Mouse (Mus musculus): ENCODE measurements at regions not wholly inside any gene's neighbourhood (a gene's known extent, or its start where the extent isn't known, plus 50 kb on each side); places are given as distances from the start of the nearest gene placed in this dataset.

DNA sequence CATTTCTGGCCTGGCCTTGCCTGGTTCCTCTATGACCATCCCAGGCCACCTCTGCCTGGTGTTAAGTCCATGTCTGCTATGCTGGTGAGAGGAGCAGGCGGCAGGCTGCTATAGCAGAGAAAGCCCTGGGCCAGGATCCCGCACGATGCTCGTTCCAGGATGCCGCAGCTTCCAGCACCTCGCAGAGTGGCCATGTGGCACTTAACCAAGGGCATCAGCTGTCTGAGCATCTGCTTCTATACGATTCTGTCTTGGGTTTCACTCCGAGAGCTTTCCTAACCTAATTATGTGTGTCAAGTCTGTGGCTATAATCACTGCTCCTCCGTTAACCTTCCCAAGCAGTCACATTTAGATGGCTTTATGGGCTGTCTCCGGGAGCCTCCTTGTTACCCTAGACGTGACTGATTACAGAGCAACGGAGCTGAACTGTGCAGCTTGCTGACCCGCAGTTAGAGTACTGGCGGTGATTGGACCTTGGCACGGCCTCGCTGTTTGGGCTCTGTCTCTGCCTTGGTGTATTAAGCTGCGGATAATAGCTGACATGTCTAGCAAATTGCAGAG, 64.4 kb downstream of the Ackr3 start:
- H3K27ac ChIP-seq (ENCODE audit: low read depth, low read length): 0 out of 2 replicates have a peak overlapping the region, but pooled peaks have one; percentile 42
- ATAC-seq (ENCODE audit: low FRiP score) (peak; percentile 63), DNase-seq (ENCODE audit: low spot score) (no peak)
- H3K4me3 ChIP-seq (ENCODE audit: low read depth, low read length): no peak overlapping the region
- no peaks in the 10 kb centered on the region for H3K36me3 ChIP-seq (ENCODE audit: control insufficient read depth, insufficient read depth, low read length)
- H3K4me1 ChIP-seq (replicated peaks; ENCODE audit: control insufficient read depth, insufficient read depth, low read length): no peaks in the 10 kb centered on the region
- H3K27me3 ChIP-seq (ENCODE audit: control insufficient read depth, insufficient read depth, low read length): no peaks in the 10 kb centered on the region
- no peak overlapping the region for H3K9ac ChIP-seq (ENCODE audit: low read depth, low read length)
- no peak overlapping the region; the same call in 1 of the 2 replicates for H3K4me2 ChIP-seq (replicated peaks; ENCODE audit: low read depth, low read length)
- 56% methylated on average over 17 of the region's 17 CpGs for WGBS
- no peaks in the 10 kb centered on the region for H3K9me3 ChIP-seq (ENCODE audit: control insufficient read depth, low read length)

DNA sequence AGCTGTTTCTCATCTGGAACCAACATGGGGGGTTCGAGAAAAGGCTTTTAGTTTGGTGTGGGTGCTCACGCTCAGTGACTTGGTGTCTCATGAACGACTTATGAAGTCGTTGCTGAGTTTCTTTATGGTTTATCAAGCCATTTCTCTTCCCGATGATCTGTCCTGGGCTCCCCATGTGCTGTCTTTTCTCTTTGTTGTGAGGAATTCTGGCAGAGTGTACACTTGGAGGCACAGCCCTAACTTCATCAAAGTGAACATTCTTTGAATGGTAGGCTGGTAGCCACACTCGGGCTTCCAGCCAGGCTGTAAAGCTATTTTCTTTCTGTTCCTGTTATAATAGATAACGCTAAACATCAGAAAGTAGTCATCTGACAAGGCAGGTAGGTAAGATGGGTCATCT, 65.2 kb downstream of the Ackr3 start:
- Histone ChIP-seq H3K4me2 (replicated peaks; ENCODE audit: low read depth, low read length) (no peak overlapping the region), H3K9me3 (ENCODE audit: control insufficient read depth, low read length) (no peaks in the 10 kb centered on the region), H3K27ac (ENCODE audit: low read depth, low read length) (no peak overlapping the region), H3K36me3 (ENCODE audit: control insufficient read depth, insufficient read depth, low read length) (no peaks in the 10 kb centered on the region), H3K4me1 (replicated peaks; ENCODE audit: control insufficient read depth, insufficient read depth, low read length) (no peaks in the 10 kb centered on the region), H3K4me3 (ENCODE audit: low read depth, low read length) (no peak overlapping the region), H3K9ac (ENCODE audit: low read depth, low read length) (no peak overlapping the region), H3K27me3 (ENCODE audit: control insufficient read depth, insufficient read depth, low read length) (no peaks in the 10 kb centered on the region)
- DNase-seq (ENCODE audit: low spot score) (no peak), ATAC-seq (ENCODE audit: low FRiP score) (no peak)
- 89% methylated on average over 7 of the region's 7 CpGs for WGBS

DNA sequence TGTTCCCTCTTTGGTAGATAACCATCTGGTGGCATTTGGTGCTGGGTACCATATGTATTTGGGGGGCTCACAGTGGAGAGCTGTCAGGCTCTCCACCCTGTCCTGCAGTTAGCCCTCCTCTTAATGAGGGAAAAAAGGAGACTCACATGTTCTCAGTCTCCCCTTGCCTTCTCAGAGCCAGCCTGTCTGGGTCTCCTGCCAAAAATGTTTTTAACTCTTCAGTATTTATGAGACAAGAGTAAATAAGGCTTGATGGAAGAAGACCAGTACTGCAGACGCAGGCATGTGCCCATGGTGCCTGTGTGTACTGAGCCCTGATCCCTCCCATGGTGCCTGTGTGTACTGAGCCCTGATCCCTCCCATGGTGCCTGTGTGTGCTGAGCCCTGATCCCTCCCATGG, 66.1 kb downstream of the Ackr3 start:
- Histone ChIP-seq H3K36me3 (ENCODE audit: control insufficient read depth, insufficient read depth, low read length) (no peaks in the 10 kb centered on the region), H3K9ac (ENCODE audit: low read depth, low read length) (no peak overlapping the region), H3K4me1 (replicated peaks; ENCODE audit: control insufficient read depth, insufficient read depth, low read length) (no peaks in the 10 kb centered on the region), H3K4me3 (ENCODE audit: low read depth, low read length) (no peak overlapping the region), H3K4me2 (replicated peaks; ENCODE audit: low read depth, low read length) (no peak overlapping the region), H3K9me3 (ENCODE audit: control insufficient read depth, low read length) (no peaks in the 10 kb centered on the region), H3K27ac (ENCODE audit: low read depth, low read length) (no peak overlapping the region), H3K27me3 (ENCODE audit: control insufficient read depth, insufficient read depth, low read length) (no peaks in the 10 kb centered on the region)
- ATAC-seq (ENCODE audit: low FRiP score): no peak
- 84% methylated on average over 1 of the region's 1 CpGs for WGBS
- DNase-seq (ENCODE audit: low spot score): no peak

DNA sequence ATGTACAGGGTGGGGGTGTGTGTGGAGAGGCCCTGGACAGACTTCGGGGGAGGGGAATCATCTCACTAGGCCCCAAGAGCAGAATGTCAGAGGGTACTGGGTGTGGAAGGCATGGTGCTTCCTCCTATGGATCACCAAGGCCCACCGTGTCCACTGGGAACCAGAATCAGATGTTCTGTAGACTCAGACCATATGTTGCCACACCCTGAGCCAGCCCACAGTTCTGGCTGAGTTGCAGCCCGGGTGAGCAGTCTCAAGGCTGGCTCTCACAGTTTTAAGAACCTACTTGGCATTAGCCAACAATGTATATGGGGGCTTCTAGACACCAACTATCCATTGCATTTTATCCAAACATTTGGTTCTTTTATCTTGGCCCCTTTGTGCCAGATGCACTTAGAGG, 67.5 kb downstream of the Ackr3 start:
- no peaks in the 10 kb centered on the region for H3K36me3 ChIP-seq (ENCODE audit: control insufficient read depth, insufficient read depth, low read length)
- H3K4me2 ChIP-seq (replicated peaks; ENCODE audit: low read depth, low read length): no peak overlapping the region
- H3K9ac ChIP-seq (ENCODE audit: low read depth, low read length): no peak overlapping the region
- H3K4me1 ChIP-seq (replicated peaks; ENCODE audit: control insufficient read depth, insufficient read depth, low read length): no peaks in the 10 kb centered on the region
- ATAC-seq (ENCODE audit: low FRiP score) (no peak), DNase-seq (ENCODE audit: low spot score) (no peak)
- no peak overlapping the region for H3K4me3 ChIP-seq (ENCODE audit: low read depth, low read length)
- H3K9me3 ChIP-seq (ENCODE audit: control insufficient read depth, low read length): no peaks in the 10 kb centered on the region
- H3K27me3 ChIP-seq (ENCODE audit: control insufficient read depth, insufficient read depth, low read length): no peaks in the 10 kb centered on the region
- H3K27ac ChIP-seq (ENCODE audit: low read depth, low read length): no peak overlapping the region
- WGBS: 92% methylated on average over 3 of the region's 3 CpGs

DNA sequence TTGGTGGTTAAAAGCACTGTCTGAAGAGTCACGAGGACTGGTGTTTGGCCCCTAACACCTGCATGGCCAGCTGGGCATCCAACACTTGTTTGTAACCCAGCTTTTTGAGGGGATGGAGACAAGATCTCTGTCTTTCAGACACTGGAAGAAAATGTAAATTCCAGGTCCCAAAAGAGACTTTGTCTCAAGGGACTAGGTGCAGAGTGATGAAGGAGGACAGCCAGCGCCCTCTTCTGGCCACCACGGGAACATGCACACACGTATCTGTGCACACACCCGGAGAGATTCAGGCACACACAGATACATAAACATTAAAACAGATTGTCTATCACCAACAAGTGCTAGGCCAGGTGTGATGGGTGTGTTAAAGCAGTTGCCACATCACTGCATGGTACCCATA, 68.6 kb downstream of the Ackr3 start:
- Histone ChIP-seq H3K36me3 (ENCODE audit: control insufficient read depth, insufficient read depth, low read length) (no peaks in the 10 kb centered on the region), H3K27ac (ENCODE audit: low read depth, low read length) (no peak overlapping the region), H3K4me1 (replicated peaks; ENCODE audit: control insufficient read depth, insufficient read depth, low read length) (no peaks in the 10 kb centered on the region), H3K9ac (ENCODE audit: low read depth, low read length) (no peak overlapping the region), H3K4me3 (ENCODE audit: low read depth, low read length) (no peak overlapping the region), H3K27me3 (ENCODE audit: control insufficient read depth, insufficient read depth, low read length) (no peaks in the 10 kb centered on the region), H3K4me2 (replicated peaks; ENCODE audit: low read depth, low read length) (no peak overlapping the region), H3K9me3 (ENCODE audit: control insufficient read depth, low read length) (no peaks in the 10 kb centered on the region)
- WGBS: 96% methylated on average over 5 of the region's 5 CpGs
- DNase-seq (ENCODE audit: low spot score) (no peak), ATAC-seq (ENCODE audit: low FRiP score) (no peak)

DNA sequence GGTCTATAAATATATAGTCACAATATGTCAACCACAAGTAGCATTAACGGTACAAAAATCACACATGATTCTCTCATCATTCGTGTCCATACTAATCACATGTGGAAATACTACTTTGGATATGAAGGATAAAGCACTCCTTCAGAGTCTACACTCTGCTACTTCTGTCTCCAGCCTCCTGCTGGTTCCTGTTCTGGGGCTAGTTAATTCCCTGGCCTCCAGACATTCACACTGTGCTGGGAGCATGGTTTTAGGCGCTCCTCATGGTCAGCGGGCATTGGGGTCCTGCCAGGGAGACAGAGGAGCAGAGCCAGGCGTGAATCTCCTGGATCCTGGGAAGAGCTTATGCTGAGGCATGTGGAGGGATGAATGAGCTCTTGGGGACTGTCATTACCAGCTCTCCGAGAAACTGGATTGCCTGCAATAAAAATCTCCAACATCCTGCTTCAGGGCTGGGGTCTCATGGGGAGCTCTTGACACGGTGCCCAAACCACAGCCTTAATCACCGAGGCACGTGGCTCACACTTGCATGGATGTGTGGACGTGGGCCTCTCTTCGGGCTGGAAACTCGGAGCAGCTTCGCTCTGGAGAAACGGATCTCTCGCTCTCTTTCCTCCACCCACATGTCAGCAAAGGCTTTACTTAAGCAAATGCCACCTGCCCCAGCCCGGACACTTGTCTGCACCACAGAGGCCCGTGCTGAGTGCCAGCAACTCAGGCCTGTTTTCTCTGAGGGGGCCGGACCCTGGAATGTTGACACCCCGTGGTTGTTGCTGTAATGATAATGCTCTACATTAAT, 69.2 kb downstream of the Ackr3 start:
- H3K9ac ChIP-seq (ENCODE audit: low read depth, low read length): no peak overlapping the region
- H3K27ac ChIP-seq (ENCODE audit: low read depth, low read length): no peak overlapping the region
- no peaks in the 10 kb centered on the region for H3K36me3 ChIP-seq (ENCODE audit: control insufficient read depth, insufficient read depth, low read length)
- H3K4me1 ChIP-seq (replicated peaks; ENCODE audit: control insufficient read depth, insufficient read depth, low read length): no peaks in the 10 kb centered on the region
- H3K4me3 ChIP-seq (ENCODE audit: low read depth, low read length): no peak overlapping the region
- WGBS: 86% methylated on average over 19 of the region's 19 CpGs
- no peaks in the 10 kb centered on the region for H3K27me3 ChIP-seq (ENCODE audit: control insufficient read depth, insufficient read depth, low read length)
- H3K4me2 ChIP-seq (replicated peaks; ENCODE audit: low read depth, low read length): no peak overlapping the region
- DNase-seq (ENCODE audit: low spot score) (no peak), ATAC-seq (ENCODE audit: low FRiP score) (no peak)
- no peaks in the 10 kb centered on the region for H3K9me3 ChIP-seq (ENCODE audit: control insufficient read depth, low read length)

DNA sequence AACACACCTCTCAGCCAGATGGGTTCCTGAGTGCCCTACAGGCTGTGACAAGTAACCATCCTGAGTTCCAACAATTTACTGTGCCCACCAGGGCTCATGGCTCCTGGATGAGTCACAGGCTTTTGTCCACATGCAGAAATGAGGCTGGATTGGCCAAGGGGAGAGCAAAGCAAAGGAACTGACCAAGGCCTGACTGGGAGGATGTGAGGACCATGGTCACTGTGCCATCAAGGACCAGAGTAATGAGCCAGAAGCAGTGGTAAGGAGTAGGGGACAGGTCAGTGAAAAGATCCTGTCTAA, 69.8 kb downstream of the Ackr3 start:
- no peak overlapping the region for H3K9ac ChIP-seq (ENCODE audit: low read depth, low read length)
- H3K27ac ChIP-seq (ENCODE audit: low read depth, low read length): no peak overlapping the region
- no peaks in the 10 kb centered on the region for H3K36me3 ChIP-seq (ENCODE audit: control insufficient read depth, insufficient read depth, low read length)
- no peak overlapping the region for H3K4me3 ChIP-seq (ENCODE audit: low read depth, low read length)
- ATAC-seq (ENCODE audit: low FRiP score) (no peak), DNase-seq (ENCODE audit: low spot score) (no peak)
- H3K4me1 ChIP-seq (replicated peaks; ENCODE audit: control insufficient read depth, insufficient read depth, low read length): no peaks in the 10 kb centered on the region
- no peak overlapping the region for H3K4me2 ChIP-seq (replicated peaks; ENCODE audit: low read depth, low read length)
- H3K9me3 ChIP-seq (ENCODE audit: control insufficient read depth, low read length): no peaks in the 10 kb centered on the region
- H3K27me3 ChIP-seq (ENCODE audit: control insufficient read depth, insufficient read depth, low read length): no peaks in the 10 kb centered on the region

DNA sequence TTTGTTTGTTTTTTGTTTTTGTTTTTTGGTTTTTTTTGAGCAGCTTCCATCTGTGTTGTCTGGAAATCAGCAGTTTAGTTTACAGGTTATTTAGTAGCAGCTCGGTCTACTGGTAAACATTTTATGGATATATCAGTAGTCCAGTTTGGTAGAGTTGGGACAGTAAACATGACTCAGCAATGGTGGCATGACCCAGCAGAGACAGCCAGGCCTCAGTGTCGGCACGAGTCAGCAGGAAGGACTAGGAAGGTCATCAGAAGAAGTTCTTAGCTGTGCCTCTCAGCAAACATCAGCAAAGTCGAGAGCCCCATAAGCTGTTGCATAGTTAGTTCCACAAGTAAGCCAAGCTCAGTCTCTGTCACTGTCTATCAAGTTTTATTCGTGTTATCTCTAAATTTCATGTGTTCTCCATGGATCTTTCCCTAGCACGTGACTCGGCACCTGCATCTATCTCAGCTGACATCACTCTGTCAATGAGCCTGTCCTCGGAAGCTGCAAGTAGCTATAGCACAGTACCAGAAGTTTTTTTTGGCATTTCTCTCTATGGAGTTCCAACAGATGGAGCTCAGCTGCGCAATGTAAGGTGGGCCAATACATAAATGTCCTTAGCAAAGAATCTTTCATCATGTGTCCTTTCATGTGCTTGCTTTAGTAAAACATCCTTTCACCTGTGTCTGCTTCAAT, 71.3 kb downstream of the Ackr3 start:
- no peaks in the 10 kb centered on the region for H3K36me3 ChIP-seq (ENCODE audit: control insufficient read depth, insufficient read depth, low read length)
- H3K9ac ChIP-seq (ENCODE audit: low read depth, low read length): no peak overlapping the region
- 90% methylated on average over 9 of the region's 9 CpGs for WGBS
- H3K27me3 ChIP-seq (ENCODE audit: control insufficient read depth, insufficient read depth, low read length): no peaks in the 10 kb centered on the region
- no peaks in the 10 kb centered on the region for H3K9me3 ChIP-seq (ENCODE audit: control insufficient read depth, low read length)
- H3K4me1 ChIP-seq (replicated peaks; ENCODE audit: control insufficient read depth, insufficient read depth, low read length): no peaks in the 10 kb centered on the region
- no peak overlapping the region for H3K4me3 ChIP-seq (ENCODE audit: low read depth, low read length)
- ATAC-seq (ENCODE audit: low FRiP score) (no peak), DNase-seq (ENCODE audit: low spot score) (no peak)
- H3K27ac ChIP-seq (ENCODE audit: low read depth, low read length): no peak overlapping the region
- H3K4me2 ChIP-seq (replicated peaks; ENCODE audit: low read depth, low read length): no peak overlapping the region
